Mouse (Mus musculus) forebrain, embryonic 11.5 days (tissue): ENCODE data around the gene Rnf217. TPM values are rescaled to one million over a fixed set of nuclear protein-coding genes. Genes with fewer than 3 reads are reported as not detected.

Experiments used
- ATAC-seq: fragments of 200-750 bp; cut with Nextera tagmentation; replicated peaks from 2 replicates; pipeline ENCODE4 v1.8.0; 2017; ENCODE audit warnings: moderate TSS enrichment; ENCODE audit not compliant: low FRiP score
- DNase-seq: peaks from one replicate; pipeline ENCODE4 v3.0.0-alpha.2; 2017; ENCODE audit warnings: low spot score
- H3K27ac ChIP-seq: fragments of 300-500 bp; sonication (generic); 2 replicates; pipeline ENCODE4 v1.5.1; 2014; ENCODE audit warnings: low read depth, low read length
- H3K27me3 ChIP-seq: fragments of 300-500 bp; sonication (generic); 2 replicates; pipeline ENCODE4 v1.6.1; 2014; ENCODE audit warnings: mild to moderate bottlenecking, low read length, mixed read lengths; ENCODE audit not compliant: control insufficient read depth, insufficient read depth
- H3K36me3 ChIP-seq: fragments of 300-500 bp; sonication (generic); 2 replicates; pipeline ENCODE4 v1.6.1; 2014; ENCODE audit warnings: mild to moderate bottlenecking, low read length, moderate library complexity, mixed read lengths; ENCODE audit not compliant: control insufficient read depth, insufficient read depth
- H3K4me1 ChIP-seq: fragments of 300-500 bp; sonication (generic); replicated peaks from 2 replicates; pipeline ENCODE4 v1.6.1; 2014; ENCODE audit warnings: low read length, mixed read lengths; ENCODE audit not compliant: control insufficient read depth, insufficient read depth
- H3K4me2 ChIP-seq: fragments of 300-500 bp; sonication (generic); 2 replicates; pipeline ENCODE4 v1.6.1; 2014; ENCODE audit warnings: low read depth, mild to moderate bottlenecking, low read length, moderate library complexity, mixed read lengths; ENCODE audit not compliant: severe bottlenecking
- H3K4me3 ChIP-seq: fragments of 300-500 bp; sonication (generic); 2 replicates; pipeline ENCODE4 v1.5.1; 2014; ENCODE audit warnings: low read depth, low read length
- H3K9ac ChIP-seq: fragments of 300-500 bp; sonication (generic); 2 replicates; pipeline ENCODE4 v1.6.1; 2014; ENCODE audit warnings: low read length
- H3K9me3 ChIP-seq: fragments of 300-500 bp; sonication (generic); 2 replicates; pipeline ENCODE4 v1.6.1; 2016; ENCODE audit warnings: low read length, mixed read lengths; ENCODE audit not compliant: control insufficient read depth
- WGBS: fragments of 180-500 bp; shearing (Covaris S2); extraction: QIAGEN DNeasy Blood & Tissue Kit; methylation state at CpG from one replicate; pipeline ENCODE4 v1.1.7; 2014; 5-methylcytosine and 5-hydroxymethylcytosine counted together
- polyA plus RNA-seq: library from polyadenylated mRNA; unstranded; fragments of >200 nt; fragmentation: Nextera tagmentation; extraction: Ambion mirVana; gene quantifications from 2 replicates; pipeline ENCODE4 v1.2.1, GENCODE M21; 2014

The Rnf217 gene
- polyA plus RNA-seq, 1 experiment from 2014 or later = 1.2 TPM

DNA sequence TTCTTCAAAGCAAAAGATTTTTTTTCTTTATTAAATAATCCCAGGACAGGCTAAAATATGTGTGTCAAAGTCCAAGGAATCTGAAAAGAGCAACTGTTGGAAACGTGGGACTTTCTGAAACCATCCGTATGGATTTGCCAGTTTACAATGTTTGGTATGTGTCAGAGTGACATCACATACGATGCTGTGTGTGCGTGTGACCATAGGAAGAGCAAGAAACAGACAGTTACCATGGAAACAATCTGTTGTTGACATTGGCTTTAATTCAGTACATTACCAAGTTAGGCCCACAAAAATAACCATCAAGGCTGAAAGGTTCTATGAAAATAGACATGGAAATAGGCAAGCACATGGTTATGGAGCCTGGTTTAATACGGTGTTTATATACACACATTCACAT, 107.3 kb downstream of the Rnf217 start:
- H3K27me3 ChIP-seq = no peaks in the 10 kb centered on the region
- no peak overlapping the region for H3K9ac ChIP-seq
- no peak overlapping the region for H3K4me2 ChIP-seq
- no peak for ATAC-seq
- H3K4me3 ChIP-seq = no peak overlapping the region
- 87% methylated on average over 5 of the region's 5 CpGs for WGBS
- H3K36me3 ChIP-seq = no peaks in the 10 kb centered on the region
- DNase-seq = no peak
- no peaks in the 10 kb centered on the region for H3K4me1 ChIP-seq
- no peaks in the 10 kb centered on the region for H3K9me3 ChIP-seq
- no peak overlapping the region for H3K27ac ChIP-seq

DNA sequence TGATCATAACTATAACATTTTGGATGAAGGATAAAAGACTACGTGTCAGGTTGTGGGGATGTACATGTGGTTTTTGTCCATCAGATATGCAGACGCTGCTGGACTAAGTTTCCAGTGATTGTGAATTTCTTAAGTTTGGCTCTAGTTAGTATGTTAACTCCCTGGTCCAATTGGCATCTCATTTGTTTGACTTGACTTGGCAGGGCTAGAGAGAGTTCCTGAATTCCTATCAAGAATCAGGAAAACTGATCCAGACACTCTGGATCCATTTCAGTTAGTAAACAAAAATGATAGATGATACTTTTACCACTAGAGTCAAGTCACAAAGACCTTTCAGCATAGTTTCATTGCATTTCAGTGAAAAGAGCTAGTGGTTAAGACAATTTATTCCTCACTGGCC, 112.1 kb downstream of the Rnf217 start:
- WGBS = 91% methylated on average over 2 of the region's 2 CpGs
- Histone ChIP-seq H3K36me3 (no peaks in the 10 kb centered on the region), H3K27ac (no peak overlapping the region), H3K9ac (no peak overlapping the region), H3K4me2 (no peak overlapping the region), H3K27me3 (no peaks in the 10 kb centered on the region), H3K4me1 (no peaks in the 10 kb centered on the region), H3K9me3 (no peaks in the 10 kb centered on the region), H3K4me3 (no peak overlapping the region)
- ATAC-seq (no peak), DNase-seq (no peak)

DNA sequence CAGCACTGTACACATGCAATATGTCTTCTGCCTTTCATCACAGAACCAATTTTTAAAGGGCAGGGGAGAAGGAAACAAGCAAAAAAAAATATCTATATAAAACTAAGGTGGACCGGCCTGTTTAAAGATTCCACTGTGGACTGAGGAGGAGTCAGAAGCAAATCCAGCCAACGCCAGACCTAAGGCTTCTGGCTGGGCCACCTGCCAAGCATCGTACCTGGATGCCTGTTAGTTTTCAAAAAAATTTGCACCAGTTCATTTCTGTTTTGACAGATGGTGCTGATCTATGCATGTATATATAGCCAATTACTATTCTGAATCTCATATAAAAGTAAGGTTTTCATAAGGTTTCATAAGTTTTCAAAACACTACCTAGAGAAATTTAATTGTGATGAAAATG, 113.2 kb downstream of the Rnf217 start:
- H3K4me3 ChIP-seq = no peak overlapping the region
- no peaks in the 10 kb centered on the region for H3K36me3 ChIP-seq
- no peaks in the 10 kb centered on the region for H3K27me3 ChIP-seq
- H3K9ac ChIP-seq = no peak overlapping the region
- DNase-seq = no peak
- no peak overlapping the region for H3K27ac ChIP-seq
- H3K4me2 ChIP-seq = no peak overlapping the region
- 95% methylated on average over 3 of the region's 3 CpGs for WGBS
- no peaks in the 10 kb centered on the region for H3K9me3 ChIP-seq
- no peak for ATAC-seq
- H3K4me1 ChIP-seq = no peaks in the 10 kb centered on the region

DNA sequence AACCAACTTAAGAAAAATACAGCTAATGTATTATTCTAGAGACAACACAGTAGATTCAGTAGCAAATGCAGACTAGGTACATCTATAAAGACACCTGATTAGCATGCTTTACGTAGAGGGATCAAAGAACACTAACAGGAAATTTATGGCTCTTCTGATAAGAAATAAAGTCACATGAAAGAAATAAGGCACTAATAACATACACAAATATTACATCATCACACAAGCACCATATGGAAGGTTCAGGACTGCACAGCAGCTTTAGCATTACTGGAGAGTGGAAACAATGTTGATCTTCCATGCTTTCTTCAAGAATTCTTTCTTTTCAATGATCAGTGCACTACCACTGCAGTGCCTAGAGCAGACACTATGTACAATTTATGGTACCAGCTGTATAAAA, 114.7 kb downstream of the Rnf217 start:
- Histone ChIP-seq H3K9me3 (no peaks in the 10 kb centered on the region), H3K27ac (no peak overlapping the region), H3K27me3 (no peaks in the 10 kb centered on the region), H3K36me3 (no peaks in the 10 kb centered on the region), H3K9ac (no peak overlapping the region), H3K4me1 (no peaks in the 10 kb centered on the region), H3K4me3 (no peak overlapping the region), H3K4me2 (no peak overlapping the region)
- DNase-seq = no peak
- ATAC-seq = no peak
- WGBS = 88% methylated on average over 1 of the region's 1 CpGs

DNA sequence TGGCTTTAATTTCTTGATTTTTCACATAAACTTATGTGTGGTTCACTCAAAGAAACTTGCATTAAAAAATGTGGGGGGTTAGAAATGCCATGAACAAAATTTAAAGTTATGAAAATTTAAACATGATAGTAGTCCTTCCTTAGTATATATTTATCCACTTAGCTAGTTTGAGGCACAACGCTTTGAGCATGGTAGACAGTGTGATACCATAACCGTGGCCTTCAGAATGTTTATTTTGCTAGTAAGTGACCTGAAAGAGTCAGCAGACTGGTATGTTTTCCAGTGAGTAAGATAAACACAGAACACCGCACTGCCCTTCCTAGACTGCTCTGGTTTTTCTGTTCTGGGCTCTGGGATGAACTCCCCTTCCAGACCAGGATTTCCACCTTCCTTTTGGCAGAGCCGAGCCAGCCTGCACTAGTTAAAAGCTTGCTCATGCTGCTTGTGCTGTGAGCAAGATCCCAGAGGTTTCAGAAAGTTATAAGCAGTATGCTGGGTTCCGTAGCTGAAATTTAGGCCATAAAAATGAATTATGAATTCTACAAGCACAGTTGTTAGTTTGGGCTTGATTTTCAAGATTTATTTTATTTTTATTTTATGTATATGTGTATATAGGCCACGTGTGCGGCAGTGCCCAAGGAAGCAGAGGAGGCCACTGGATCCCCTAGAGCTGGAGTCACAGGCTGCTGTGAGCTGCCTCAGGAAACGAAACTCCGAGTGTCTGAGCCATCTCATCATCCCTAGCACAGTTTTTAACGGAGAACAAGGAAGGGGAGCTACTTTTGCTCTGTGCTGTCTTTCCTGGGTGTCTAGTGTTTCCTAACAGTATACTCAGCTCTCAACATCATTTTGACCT, 141.7 kb downstream of the Rnf217 start:
- DNase-seq = no peak
- no peak overlapping the region for H3K4me3 ChIP-seq
- no peak for ATAC-seq
- no peaks in the 10 kb centered on the region for H3K27me3 ChIP-seq
- H3K9me3 ChIP-seq = no peaks in the 10 kb centered on the region
- no peaks in the 10 kb centered on the region for H3K4me1 ChIP-seq
- H3K27ac ChIP-seq = no peak overlapping the region
- 80% methylated on average over 10 of the region's 10 CpGs for WGBS
- H3K36me3 ChIP-seq = no peaks in the 10 kb centered on the region
- no peak overlapping the region for H3K9ac ChIP-seq
- H3K4me2 ChIP-seq = no peak overlapping the region

DNA sequence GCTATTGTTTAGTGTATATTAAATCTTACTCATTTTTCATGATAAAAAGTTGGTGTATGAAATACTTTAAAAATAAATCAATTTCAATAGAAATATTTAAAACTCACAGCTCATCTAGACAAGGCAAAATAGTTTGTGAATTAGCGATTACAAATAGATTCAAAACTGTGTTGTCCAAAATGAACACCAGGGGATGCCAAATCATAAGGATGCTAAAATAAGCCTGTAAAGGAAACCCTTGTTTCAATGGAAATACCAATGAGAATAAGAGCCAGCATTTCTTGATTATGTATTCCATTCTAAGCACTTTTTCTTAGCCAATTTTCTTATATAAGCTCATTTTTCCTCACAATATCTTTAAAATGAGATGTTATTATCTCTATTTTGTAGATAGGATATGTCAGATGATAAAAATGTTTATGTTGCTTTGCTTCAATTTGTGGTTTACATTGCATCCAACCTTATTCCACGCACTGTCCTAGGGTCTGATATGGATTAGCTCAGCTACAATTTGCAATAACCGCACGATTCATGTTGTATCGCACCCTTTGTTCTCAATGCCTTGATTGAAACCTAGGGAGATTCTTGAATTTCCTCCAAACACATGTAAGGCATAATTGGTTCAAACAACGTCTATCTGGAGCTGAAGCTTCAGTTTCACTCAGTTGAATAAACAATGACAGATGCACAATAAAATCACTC, 143.0 kb downstream of the Rnf217 start:
- H3K4me3 ChIP-seq = no peak overlapping the region
- no peaks in the 10 kb centered on the region for H3K4me1 ChIP-seq
- WGBS = 92% methylated on average over 6 of the region's 6 CpGs
- ATAC-seq = no peak
- H3K4me2 ChIP-seq = no peak overlapping the region
- H3K27me3 ChIP-seq = no peaks in the 10 kb centered on the region
- no peak overlapping the region for H3K9ac ChIP-seq
- no peak overlapping the region for H3K27ac ChIP-seq
- DNase-seq = no peak
- no peaks in the 10 kb centered on the region for H3K9me3 ChIP-seq
- H3K36me3 ChIP-seq = no peaks in the 10 kb centered on the region

DNA sequence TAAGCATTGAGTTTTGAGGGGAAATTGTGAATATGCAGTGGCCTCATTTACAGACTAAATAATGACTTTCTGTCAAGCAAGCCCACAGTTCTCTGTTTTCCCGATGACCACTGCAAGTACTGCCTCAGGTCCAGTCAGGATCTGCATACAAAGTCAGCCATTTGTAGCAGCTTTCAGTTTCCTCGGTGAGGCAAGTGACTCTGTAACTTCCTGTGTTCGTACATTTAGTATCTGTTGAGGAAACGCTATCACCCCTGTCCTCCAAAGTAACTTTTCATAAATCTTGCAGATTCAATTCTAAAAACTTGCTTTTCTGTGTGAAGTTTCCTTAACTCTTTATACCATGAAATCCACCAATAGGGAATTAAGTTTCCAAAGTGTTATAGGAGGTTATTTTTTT, 143.6 kb downstream of the Rnf217 start:
- 87% methylated on average over 4 of the region's 4 CpGs for WGBS
- DNase-seq (no peak), ATAC-seq (no peak)
- Histone ChIP-seq H3K4me2 (no peak overlapping the region), H3K4me1 (no peaks in the 10 kb centered on the region), H3K36me3 (no peaks in the 10 kb centered on the region), H3K4me3 (no peak overlapping the region), H3K9me3 (no peaks in the 10 kb centered on the region), H3K27me3 (no peaks in the 10 kb centered on the region), H3K9ac (no peak overlapping the region), H3K27ac (no peak overlapping the region)

DNA sequence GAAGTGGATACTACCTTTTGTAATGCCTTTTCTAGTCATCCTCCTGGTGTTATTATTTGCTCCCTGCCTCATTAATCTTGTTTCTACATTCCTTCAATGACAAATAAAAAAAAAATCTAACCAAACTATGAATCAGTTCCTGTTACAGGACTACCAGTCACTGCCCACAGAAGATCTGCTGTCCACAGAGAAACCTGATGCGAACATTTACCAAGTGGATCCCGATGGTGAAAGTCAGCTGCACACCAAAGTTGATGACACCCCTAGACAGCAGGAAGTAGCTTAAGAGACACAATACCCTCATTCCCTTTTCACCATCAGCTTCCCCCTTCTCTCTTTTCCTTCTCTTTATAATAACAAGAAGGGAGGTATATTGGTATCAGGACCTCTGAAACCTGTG, 145.9 kb downstream of the Rnf217 start:
- H3K36me3 ChIP-seq = no peaks in the 10 kb centered on the region
- H3K27me3 ChIP-seq = no peaks in the 10 kb centered on the region
- no peak overlapping the region for H3K9ac ChIP-seq
- ATAC-seq = no peak
- DNase-seq = no peak
- H3K4me1 ChIP-seq = no peaks in the 10 kb centered on the region
- H3K4me3 ChIP-seq = no peak overlapping the region
- WGBS = 95% methylated on average over 2 of the region's 2 CpGs
- no peak overlapping the region for H3K27ac ChIP-seq
- H3K4me2 ChIP-seq = no peak overlapping the region
- H3K9me3 ChIP-seq = no peaks in the 10 kb centered on the region

DNA sequence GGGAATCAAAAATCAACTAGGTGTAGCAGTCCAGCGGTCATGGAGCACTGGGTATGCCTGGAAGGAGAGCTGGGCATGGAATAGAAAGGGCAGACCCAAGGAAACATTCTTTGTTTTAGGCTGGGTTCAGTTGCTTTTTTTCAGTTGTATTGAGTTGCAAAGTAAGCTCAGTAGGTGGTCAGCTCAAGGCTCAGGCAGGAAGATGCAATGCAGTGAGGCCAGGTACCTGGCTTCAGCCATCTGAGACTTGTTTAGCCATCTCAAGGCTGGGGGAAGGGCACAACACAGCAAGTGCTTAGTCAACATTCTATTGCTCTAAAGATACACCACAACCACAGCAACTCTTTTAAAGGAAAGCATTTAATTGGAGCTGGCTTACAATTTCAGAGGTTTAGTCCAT, 152.2 kb downstream of the Rnf217 start:
- Histone ChIP-seq H3K27me3 (no peaks in the 10 kb centered on the region), H3K4me1 (no peaks in the 10 kb centered on the region), H3K4me3 (no peak overlapping the region), H3K9me3 (no peaks in the 10 kb centered on the region), H3K9ac (no peak overlapping the region), H3K36me3 (no peaks in the 10 kb centered on the region), H3K4me2 (no peak overlapping the region), H3K27ac (no peak overlapping the region)
- ATAC-seq = no peak
- DNase-seq = no peak
- WGBS = 31% methylated on average over 1 of the region's 1 CpGs
